Mouse (Mus musculus) heart, adult 18-20 months (tissue): ENCODE measurements around the gene Epha2. TPM values are rescaled to one million over a fixed set of nuclear protein-coding genes. Genes with fewer than 3 reads are reported as not detected.

ENCODE experiments used
- DNase-seq, 2 experiments: peaks; one replicate each; pipeline ENCODE4 v3.0.0; 2021 to 2022; ENCODE audit warnings: mixed read lengths in 1 of 2
- total RNA-seq, 2 experiments: library from RNA; stranded (reverse); gene quantifications; 2 replicates each; pipeline ENCODE4 v1.2.3; 2021

The Epha2 gene
- total RNA-seq, 2 experiments from 2014 or later = 6.2 to 6.6 TPM

- DNase-seq = no peak
Observed at GRCm38 (mm10) chr4:141303402-141304222, 2.6 kb downstream of the Epha2 start.

GRCm38 (mm10) chr4:141304223-141304611, 3.2 kb downstream of the Epha2 start:
- DNase-seq = no peak

DNA sequence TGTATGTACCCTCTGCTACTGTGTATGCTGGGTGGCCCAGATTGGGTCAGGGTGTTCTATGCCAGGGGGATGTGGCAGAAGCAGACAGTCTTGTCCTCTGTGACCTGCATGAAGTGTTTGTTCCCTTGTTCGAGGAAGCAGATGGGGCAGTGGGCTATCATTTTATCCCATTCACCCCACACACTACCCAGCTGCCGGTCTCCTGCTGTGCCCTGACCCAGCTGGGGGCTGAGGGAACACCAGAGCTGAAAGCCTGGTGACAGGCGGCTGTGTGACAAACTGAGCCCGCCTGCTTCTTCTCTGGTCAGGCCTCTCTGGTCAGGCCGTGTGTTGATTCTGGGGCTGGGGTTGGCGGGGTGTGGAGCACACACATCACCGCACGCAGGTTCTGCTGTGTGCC, 5.0 kb downstream of the Epha2 start:
- DNase-seq = no peak

DNA sequence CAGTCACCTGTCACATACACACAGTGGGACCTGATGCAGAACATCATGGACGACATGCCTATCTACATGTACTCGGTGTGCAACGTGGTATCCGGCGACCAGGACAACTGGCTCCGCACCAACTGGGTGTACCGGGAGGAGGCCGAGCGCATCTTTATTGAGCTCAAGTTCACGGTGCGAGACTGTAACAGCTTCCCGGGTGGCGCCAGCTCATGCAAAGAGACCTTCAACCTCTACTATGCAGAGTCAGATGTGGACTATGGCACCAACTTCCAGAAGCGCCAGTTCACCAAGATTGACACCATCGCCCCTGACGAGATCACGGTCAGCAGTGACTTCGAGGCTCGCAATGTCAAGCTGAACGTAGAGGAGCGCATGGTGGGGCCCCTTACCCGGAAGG, 7.3 kb downstream of the Epha2 start:
- DNase-seq = no peak

DNA sequence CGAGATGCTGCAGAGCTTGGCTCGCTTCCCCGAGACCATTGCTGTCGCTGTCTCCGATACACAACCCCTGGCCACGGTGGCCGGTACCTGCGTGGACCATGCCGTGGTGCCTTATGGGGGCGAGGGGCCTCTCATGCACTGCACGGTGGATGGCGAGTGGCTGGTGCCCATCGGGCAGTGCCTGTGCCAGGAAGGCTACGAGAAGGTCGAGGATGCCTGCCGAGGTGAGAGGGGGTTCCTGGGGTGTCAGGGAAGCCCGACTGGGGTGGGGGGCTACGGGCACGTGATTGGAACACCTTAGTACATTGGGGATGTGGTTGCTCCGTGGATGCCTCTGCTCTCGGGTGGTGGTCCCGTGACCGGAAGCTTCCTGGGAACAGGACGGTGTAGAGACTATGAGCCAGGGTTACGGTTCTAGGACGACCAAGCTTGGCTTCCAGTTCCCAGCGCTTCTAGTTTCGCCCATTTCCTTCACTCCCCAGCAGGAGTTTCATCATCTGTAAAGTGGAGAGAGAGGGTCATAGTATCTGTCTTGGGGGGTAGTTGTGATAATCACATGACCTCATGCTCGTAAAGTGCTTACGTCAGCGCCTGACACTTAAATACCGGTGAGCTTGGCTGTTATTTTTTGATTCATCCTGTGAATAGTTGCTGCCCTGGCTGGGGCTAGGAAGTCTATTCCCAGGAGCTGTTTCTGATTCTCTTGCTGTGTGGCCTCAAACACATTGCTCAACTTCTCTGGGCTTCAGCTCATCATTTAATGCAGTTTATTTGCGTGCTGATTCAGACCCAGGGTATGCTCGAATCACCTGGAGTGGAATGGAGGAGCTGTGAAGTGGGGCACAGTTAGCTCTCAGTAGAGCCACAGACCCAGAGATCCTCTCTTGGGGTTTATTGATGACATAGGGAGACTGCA, 8.1 kb downstream of the Epha2 start:
- peak in 1 of 2 experiments; percentile 16 for DNase-seq

DNA sequence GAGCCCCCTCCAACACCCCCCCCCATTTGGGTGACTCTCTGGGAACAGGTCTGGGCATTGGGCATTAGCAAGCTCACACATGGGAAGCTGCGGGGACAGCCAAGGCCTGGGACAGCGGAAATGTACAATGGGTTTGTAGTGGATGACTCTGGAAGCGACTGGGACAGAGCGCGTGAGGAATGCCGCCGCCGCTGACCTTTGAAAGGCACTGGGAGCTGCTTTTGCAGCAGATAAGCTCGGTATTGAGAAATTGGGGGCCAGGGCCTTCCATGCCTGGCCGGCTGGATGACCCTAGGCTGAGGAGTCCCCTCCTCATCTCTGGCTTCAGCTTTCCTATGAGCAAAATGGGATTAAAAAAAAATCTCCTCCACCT, 8.7 kb downstream of the Epha2 start:
- DNase-seq = peak; percentile 46 to 50

- peak; percentile 77 to 84 for DNase-seq
Observed at GRCm38 (mm10) chr4:141310191-141310606, 9.2 kb downstream of the Epha2 start.

DNA sequence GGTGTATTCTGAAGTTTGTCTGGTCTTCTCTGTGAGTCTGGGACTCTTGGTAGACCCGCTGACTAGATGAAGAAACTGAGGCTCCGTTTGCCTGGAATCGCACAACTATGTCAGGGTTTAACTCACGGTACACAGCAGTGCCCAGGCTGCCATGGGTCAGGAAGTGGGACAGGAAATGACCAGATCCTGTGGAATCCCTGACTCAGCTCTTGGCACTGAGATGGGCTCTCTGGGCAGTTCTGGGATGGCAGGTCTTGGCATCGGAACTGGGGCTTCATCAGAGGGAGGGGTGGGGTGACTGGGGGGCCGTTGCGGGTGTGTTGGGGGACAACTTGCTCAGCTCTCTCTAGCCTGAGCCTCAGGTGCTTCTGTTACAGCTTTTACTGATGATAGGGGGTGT, 10.0 kb downstream of the Epha2 start:
- DNase-seq = peak in 1 of 2 experiments; percentile 72

DNA sequence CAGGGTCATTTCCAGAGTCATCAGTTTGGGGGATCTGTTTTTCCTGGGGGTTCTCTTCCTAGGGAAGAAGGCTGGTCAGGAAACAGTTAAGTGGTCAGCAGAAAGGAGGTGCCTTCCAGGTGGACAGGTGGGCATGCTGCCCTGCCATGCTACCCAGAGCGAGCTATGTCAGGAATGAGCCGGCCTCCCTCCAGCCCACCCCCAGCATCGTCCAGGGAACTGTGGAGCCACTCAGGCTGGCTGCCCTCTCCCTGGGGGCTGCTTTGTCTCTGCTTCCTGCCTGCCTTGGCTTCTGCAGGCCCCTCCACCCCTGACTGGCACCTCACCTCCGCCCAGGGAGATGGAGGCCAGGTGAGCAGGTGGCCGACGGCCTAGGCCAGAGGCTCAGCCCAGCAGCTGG, 10.5 kb downstream of the Epha2 start:
- no peak for DNase-seq

DNA sequence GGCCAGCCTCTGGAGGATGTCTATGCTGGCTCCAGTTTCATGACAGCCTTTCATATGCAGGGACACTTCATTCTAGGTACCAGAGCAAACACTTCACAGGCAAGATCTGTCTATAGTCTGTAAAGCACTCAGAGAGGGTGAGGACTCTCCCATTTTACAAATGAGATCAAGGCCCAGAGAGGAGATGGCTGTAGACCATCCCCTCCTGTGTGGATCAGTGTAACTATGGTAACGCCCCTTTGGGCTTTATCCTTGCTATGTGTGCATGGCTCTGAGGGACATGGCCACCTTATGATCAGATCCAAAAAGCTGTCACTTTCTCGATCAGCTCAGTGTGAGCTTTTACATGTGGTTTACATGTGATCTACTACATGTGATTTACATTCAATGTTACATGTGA, 10.9 kb downstream of the Epha2 start:
- no peak for DNase-seq

- DNase-seq = no peak
Observed at GRCm38 (mm10) chr4:141312513-141313131, 11.6 kb downstream of the Epha2 start.

- DNase-seq = no peak
Observed at GRCm38 (mm10) chr4:141313481-141313880, 12.4 kb downstream of the Epha2 start.

DNA sequence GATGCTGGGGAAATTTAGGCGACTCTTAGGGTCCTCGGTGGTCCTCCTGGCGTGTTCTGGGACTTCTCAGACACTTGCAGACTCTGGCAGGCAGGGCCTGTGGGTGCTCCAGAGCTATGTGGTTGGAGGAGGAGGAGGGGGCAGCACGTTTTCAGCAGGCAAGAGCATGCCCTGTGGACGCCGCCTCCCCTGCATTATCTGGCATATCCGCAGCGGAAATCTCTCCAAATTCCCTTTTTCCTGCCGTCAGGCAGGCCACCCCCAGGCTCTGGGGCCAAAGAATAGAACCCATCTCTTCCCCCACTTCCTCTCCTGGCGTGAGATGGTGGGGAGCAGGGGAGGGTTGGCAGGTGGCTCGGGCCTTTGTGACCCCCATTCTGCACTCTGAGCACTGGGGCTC, 12.9 kb downstream of the Epha2 start:
- peak in 1 of 2 experiments; percentile 21 for DNase-seq

DNA sequence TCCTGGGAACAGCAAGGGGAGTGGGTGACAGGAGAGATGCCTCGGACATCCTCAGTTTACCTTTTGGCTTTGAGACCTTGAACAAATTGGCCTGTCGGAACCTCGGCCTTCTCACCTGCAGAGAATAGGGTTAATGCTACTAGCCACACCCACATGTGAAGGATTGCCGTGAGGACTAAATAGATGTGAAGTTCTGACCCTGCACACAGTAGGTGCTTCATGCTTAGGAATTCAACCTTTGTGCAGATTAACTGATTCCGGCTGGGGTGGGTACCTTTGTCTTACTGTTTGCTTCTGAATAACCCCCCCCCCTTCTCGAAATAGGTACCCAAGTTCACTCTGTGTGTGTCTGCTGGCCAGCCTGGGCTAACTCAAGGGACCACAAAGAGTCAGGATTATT, 13.7 kb downstream of the Epha2 start:
- DNase-seq = no peak

GRCm38 (mm10) chr4:141316023-141316422, 15.0 kb downstream of the Epha2 start:
- peak; percentile 44 to 73 for DNase-seq

- DNase-seq = peak; percentile 75 to 76
Observed at GRCm38 (mm10) chr4:141316498-141317180, 15.6 kb downstream of the Epha2 start.

GRCm38 (mm10) chr4:141317914-141318313, 16.9 kb downstream of the Epha2 start:
- DNase-seq = no peak

- no peak for DNase-seq
Observed at GRCm38 (mm10) chr4:141322526-141322925, 21.5 kb downstream of the Epha2 start.

DNA sequence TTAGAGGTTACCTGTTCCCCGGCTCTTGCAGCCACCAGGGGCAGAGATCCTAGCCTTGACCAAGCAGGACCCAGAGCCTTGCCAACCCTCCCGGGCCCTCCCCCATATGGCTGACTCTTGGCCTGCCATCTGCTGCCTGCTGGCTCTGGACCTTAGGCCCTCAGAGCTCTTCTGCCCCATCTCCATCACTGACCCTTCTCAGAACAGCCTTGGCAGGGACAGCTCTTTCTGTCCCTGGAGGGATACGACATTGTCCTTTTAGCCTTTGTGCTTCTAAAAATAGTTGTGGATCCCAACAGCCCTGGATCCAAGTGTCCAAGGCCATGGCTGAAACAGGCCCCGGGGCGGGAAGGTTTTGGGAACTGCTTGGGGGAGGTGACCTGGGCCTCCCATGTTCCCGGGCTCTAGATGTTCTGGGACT, 23.7 kb downstream of the Epha2 start:
- peak; percentile 65 to 83 for DNase-seq

DNA sequence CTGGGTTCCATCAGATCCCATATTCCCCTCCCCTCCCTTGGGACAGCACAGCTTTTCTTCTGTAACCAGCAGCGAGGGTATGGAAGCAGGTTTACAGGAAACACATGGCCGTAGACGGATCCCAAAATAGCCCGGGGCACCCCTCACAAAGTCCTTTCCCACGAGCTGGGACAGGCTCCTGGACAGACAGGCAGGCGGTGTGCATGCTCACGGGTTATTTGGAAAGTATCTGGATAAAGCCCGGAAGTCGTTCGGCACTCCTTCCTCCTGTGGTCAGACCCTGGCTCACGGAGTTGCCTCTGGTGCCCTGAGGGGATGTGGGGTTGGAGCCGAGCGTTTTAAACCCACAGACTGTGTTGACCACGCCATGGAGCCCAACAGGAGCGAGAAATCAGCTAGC, 24.6 kb downstream of the Epha2 start:
- peak; percentile 59 to 67 for DNase-seq

GRCm38 (mm10) chr4:141327075-141327474, 26.0 kb downstream of the Epha2 start:
- DNase-seq = no peak

- DNase-seq = no peak
Observed at GRCm38 (mm10) chr4:141328742-141329141, 27.7 kb downstream of the Epha2 start.
